Mouse (Mus musculus): ENCODE data around the gene Tmem51.

GRCm38 (mm10) chr4:142083193-142083592 is 911 bp downstream of the Tmem51 start:
- TF ChIP-seq POLR2A (IDR thresholded peaks at IDR 0.05; ENCODE audit: control insufficient read depth, extremely low read depth, insufficient read depth, low read length, poor library complexity) (no peak), CTCF (IDR thresholded peaks at IDR 0.05; ENCODE audit: borderline replicate concordance, control insufficient read depth, extremely low read depth, insufficient read depth, low read length, poor library complexity) (no peak)

Measured in thymus, adult 2 months (tissue).